Mouse (Mus musculus): Measurements from ENCODE around the gene Nceh1.

The Nceh1 gene

GRCm38 (mm10) chr3:27283071-27283713 is 100.4 kb downstream of the Nceh1 start:
- WGBS, result 13% methylated on average over 27 of the region's 27 CpGs

- 72% methylated on average over 7 of the region's 7 CpGs for WGBS
Measured at GRCm38 (mm10) chr3:27283796-27284195, 101.0 kb downstream of the Nceh1 start.

DNA sequence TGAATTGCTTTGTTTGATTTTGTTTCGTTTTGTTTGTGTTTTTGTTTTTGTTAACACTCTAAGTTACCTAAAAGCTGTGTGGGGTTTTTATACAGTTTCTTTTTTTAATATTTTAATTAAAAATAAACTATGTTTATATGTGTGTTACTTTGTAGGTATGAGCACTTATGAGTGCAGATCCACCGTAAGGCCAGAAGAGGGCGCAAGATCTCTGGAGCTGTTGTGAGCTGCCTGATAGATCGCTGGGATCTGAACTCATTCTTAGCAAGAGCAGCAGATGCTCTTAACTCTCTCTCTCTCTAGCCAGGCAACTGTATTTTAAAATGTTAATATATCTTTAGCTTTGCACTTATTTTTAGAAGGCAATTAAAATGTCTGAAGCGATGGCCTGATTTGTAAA is 101.5 kb downstream of the Nceh1 start:
- WGBS, result 86% methylated on average over 5 of the region's 5 CpGs

GRCm38 (mm10) chr3:27285072-27285471 is 102.3 kb downstream of the Nceh1 start:
- whole genome bisulfite sequencing, result 67% methylated on average over 9 of the region's 9 CpGs

GRCm38 (mm10) chr3:27288301-27288700 is 105.5 kb downstream of the Nceh1 start:
- WGBS, result 80% methylated on average over 2 of the region's 2 CpGs

- WGBS, result 42% methylated on average over 8 of the region's 8 CpGs
Measured at GRCm38 (mm10) chr3:27288909-27289308, 106.1 kb downstream of the Nceh1 start.

- 89% methylated on average over 5 of the region's 5 CpGs for WGBS
Measured at GRCm38 (mm10) chr3:27290285-27290684, 107.5 kb downstream of the Nceh1 start.

- 86% methylated on average over 5 of the region's 5 CpGs for WGBS
Measured at GRCm38 (mm10) chr3:27290945-27291344, 108.2 kb downstream of the Nceh1 start.

DNA sequence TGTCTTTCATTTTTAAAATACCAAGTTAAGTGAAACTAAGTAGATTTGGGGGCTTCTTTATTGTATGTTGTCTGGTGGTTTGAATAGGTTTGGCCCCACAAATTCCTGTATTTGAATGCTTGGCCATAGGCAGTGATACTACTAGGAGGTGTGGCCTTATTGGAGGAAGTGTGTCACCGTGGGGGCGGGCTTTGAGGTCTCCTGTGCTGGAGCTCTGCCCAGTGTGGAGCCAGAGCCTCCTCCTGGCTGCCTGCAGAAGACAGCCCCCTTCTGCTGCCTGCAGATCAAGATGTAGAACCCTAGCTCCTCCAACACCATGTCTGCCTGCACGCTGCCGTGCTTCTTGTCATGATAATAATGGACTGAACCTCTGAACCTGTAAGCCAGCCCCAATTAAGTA is 108.6 kb downstream of the Nceh1 start:
- WGBS, result 86% methylated on average over 4 of the region's 4 CpGs

GRCm38 (mm10) chr3:27293645-27294385 is 111.0 kb downstream of the Nceh1 start:
- WGBS, result 78% methylated on average over 7 of the region's 7 CpGs

DNA sequence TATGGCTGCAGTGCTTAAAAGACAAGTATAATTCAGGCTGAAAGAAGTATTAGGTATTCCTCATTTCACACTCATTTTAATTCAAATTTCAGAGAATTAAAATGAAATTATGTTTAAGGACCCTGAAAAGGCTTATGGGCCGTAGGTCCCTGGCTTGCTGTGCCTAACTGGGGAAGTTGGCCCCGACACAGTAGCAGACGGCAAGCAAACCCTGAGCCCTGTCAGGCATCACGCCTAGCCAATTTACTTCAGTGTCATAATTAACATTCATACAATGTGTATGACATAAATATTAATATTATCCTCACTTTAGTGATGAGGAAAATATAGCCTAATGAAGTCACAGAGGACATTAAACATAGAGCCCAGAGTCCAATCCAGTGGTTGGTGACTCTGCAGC is 117.7 kb downstream of the Nceh1 start:
- WGBS, result 98% methylated on average over 4 of the region's 4 CpGs

DNA sequence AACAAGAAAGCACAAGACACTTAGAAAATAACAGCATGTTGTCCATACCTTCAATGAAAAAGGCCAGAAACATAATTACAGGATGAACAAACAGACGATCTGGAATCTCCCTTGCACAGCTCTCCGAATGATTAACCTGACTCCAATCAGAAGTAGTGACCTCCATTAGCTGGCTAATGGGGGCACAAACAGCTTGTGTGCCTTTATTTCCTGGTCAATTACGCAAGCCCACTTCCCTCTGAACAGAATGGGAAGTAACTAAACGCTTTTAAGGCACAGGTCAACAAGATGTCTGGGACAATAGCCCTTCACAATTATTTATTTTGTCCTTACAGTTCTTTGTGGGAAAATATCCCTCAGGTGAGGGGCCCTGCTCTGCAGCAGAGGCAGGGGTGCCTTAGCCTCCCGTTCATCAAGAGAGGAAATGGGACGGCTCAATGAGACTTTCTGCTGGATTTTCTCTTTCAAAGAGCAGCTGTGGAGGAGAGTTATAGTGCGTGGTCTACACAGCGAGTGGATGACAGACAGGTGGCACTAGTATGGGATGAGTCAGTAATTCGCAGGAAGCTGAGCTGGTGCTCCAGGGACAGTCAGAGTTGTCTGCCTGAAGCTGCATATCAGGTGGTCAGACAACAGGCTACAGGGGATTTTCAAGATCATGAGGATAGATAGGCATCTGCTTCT is 119.7 kb downstream of the Nceh1 start:
- 76% methylated on average over 9 of the region's 9 CpGs for WGBS

- WGBS, result 77% methylated on average over 10 of the region's 10 CpGs
Measured at GRCm38 (mm10) chr3:27306815-27307214, 124.0 kb downstream of the Nceh1 start.

DNA sequence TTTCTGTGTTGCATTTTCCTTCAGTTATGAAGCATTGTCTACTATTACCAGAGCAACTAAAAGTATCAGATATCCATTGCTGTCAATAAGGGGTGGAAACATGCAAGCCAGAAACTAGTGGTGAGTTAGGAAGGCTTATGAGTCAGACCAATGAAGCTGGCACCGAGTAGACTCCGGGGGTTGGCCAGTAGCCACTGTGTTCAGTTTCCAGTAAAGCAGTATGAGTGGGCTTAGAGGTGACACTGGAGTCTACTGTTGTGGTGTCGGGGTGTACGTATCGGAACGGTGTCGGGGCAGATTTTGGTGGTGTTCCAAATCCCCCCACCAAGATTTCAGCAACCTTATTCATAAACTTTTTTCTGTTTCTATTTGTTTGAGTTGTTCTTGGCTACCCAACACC is 128.2 kb downstream of the Nceh1 start:
- WGBS, result 49% methylated on average over 7 of the region's 7 CpGs

GRCm38 (mm10) chr3:27311475-27311874 is 128.7 kb downstream of the Nceh1 start:
- WGBS, result 93% methylated on average over 4 of the region's 4 CpGs

- 67% methylated on average over 2 of the region's 2 CpGs for WGBS
Measured at GRCm38 (mm10) chr3:27314506-27315164, 131.9 kb downstream of the Nceh1 start.

DNA sequence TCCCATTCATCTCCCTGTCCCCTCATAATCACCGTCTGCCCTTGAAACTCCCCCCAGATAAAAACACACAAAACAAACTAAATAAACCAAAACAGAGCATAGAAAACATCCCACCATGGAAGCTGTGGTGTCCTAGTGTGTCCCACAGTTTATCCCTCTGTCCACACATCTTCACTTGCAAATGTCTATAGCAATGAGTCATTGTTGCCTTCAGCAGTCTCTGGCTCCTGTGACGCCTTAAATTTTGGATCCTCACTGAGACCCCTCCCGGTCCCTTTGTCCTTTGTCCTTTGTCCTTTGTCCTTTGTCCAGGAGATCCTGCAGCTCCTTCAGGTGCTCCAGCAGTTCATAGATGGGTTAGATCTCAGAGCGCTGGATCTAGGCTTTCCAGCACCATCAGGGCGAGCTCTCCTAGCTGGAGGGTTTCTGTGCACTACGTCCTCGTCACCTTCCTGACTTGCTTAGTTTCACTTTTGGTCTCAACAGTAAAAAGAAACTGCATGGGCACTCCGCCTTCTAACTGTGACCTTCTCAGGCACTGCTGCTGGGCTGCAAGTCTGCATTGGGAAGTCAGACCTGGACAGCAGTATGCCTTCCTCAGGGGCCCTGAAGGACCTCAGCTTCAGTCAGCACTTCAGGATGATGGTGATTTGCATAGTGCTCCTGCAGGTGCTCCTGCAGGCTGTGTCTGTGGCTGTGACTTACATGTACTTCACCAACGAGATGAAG is 134.0 kb downstream of the Nceh1 start, which contains the start of gene Tnfsf10:
Tnfsf10 (plus strand) TSS at position 470 of the 729 bp plus-strand sequence.
- 71% methylated on average over 9 of the region's 9 CpGs for WGBS

DNA sequence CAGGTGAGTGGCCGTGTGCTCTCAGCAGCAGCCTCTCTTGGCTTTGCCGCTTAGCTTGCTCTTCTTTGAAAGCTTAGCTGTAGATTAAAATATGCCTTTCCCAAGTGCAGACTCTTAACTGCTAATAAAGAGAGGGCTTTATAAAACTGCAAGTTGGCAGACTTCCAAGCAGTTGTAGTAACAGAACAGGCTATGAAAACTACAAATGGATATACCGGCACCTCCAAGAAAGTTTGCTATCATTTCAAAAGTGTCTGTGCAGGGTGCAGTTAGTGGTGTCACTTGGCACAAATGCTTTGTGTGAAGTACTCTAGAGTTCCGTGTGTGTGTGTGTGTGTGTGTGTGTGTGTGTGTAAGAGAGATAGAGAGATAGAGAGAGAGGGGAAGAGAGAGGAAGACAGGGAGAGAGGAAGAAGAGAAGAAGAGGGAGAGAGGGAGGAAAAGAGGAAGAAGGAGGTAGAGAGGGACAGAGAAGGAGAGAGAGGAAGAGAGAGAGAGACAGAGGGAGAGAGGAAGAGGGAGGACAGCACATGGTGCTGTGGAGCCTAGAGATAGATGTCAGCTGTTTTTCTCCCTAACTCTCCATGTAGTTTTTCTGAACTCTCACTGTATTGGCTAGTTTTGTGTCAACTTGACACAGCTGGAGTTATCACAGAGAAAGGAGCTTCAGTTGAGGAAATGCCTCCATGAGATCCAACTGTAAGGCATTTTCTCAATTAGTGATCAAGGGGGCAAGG is 134.7 kb downstream of the Nceh1 start:
- WGBS, result 30% methylated on average over 4 of the region's 4 CpGs

DNA sequence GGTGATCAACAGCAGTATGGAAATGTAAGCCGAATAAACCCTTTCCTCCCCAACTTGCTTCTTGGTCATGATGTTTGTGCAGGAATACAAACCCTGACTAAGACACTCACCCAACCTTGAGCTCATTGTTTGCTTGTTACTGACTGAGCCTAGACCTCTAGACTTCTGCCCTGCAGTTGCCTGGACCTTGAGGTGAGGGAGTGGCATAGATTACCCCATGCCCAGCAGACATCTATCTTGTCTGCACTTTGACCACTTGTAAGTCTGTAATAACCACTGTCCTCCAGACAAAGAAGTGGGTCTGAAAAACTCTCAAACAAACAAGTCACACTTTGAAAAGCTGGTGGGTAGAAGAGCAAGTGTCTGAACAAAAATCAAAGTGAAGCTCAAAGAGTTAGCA is 136.9 kb downstream of the Nceh1 start:
- 88% methylated on average over 1 of the region's 1 CpGs for WGBS

GRCm38 (mm10) chr3:27320613-27321495 is 138.1 kb downstream of the Nceh1 start:
- WGBS, result 72% methylated on average over 9 of the region's 9 CpGs
